Mouse (Mus musculus) urinary bladder, postnatal 0 days (tissue): ENCODE measurements around the gene Parl. TPM values are rescaled to one million over a fixed set of nuclear protein-coding genes. Genes with fewer than 3 reads are reported as not detected.

Experiments
- polyA plus RNA-seq: library from polyadenylated mRNA; unstranded; fragments of >200 nt; fragmentation: Nextera tagmentation; extraction: Ambion mirVana; gene quantifications from 2 replicates; pipeline ENCODE4 v1.2.1, GENCODE M21; 2015

The Parl gene
- polyA plus RNA-seq: 89.9 and 90.8 TPM in 2 replicates

DNA sequence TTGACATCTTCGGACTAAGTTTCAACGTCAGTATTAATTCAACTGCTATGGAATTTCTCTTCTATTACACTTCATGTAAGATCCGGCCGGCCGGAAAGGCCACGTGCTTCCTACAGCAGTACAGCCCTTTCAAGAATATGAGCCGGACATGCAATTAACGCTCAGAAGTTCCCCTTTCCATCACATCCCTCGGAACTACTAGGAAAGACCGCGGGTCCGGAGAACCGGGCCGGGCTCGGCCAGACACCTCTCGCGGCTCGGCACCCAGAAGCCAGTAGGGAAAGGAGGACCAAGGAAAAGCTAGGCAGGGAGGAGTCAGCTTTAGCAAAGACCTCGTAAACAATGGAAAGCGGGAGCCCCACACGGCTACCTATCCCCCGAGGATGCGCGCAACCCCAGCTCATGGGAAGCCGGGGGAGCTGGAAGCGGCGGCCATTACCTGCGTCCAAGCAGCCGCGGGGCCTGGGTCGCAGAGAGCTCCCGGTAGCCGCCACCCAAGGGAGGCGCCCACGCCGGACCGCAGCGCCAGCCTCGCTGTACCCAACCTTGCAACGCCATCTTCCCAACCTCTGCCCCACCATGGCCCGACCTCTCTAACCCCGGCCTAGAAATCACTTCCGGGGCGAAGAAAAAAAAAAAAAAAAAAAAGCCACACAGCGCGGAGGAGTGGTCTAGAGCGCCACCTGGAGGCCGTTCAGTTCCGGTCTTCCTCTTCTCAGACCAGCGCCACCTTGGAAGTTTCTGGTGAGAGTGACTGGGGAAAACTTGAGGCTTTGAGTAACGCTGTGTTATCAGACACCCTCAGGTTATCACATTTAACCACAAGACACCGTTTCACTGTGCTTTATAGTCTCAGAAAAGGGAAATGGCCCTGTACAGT, at the start of gene Parl:
Gene Parl (minus strand): TSS at position 618 of the 880 bp plus-strand sequence.

DNA sequence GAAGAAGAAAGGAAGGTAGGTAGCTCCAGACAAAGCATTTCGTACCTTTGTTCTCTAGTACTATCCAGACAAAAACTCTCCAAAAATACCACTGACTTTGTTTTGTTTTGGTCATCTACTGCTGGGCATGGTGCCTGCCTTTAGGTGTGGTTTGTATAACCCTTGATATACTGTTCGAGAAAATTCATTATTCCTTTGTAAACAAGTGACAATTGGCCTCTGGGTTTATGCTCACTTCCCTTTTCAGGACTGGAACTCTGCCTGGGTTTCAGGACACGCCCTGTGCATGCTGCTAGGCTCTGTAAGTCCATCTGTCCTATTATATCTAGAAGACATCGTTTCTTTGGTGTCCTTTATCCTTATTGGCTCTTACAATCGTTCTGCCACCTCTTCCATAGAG, 23.1 kb upstream of the Parl start, which contains the start of gene Cyp2ab1:
Gene Cyp2ab1 (minus strand): TSS at position 119 of the 400 bp plus-strand sequence.

DNA sequence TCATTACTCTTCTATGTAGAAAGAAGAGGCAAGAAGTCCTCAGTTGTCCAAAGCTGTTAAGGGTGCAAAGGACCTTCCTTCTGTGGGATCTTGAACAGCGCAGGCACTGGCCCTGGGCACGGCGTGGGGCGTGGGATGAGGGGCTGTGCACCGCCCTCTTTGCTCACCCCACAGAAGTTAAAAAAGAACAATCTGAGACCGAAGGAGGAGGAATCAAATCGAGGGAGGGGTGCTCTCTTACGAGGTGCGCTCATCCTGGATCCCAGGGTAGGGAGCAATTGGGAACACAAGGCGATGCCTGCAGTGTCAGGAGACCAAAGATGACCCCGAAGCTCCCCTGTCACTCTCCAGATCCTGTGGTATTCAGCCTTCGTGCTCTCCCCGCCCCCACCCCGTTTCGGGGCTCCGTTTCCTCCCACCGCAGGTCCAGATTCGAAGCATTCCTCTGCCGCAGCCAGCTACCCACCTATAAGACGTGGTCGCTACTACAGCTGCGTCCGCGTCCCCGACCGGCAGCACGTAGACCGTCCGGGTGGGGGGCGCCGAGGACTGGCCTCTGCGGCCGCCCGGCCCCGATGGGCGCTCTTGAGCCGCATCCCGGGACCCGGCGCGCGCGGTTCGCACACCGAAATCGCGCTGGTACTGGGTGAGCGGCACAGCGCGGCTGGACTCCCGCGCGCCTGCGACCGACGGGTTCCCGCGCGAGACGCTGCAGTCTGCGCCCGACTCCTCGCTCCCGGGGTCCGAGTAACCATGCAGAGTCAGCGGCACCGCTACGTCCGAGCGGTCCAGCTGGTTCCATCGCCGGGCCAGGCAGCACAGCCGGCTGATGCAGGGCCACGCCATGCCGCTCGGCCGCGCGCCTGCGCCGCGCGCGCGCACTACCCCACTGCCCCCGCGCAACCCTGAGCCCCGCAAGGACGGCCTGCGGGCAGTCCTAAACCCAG, 61.4 kb downstream of the Parl start, which contains the start of gene Map6d1:
Gene Map6d1 (minus strand): TSS at position 891 of the 947 bp plus-strand sequence.

Other genes starting within 250 kb of the Parl start
- gene Klhl24, start 204.8 kb downstream of the Parl start, polyA plus RNA-seq: 15.0 and 15.5 TPM in 2 replicates
- 7.6 and 8.2 TPM in 2 replicates for gene Yeats2, start 161.3 kb downstream of the Parl start, polyA plus RNA-seq
- 0.07 and 0.25 TPM in 2 replicates for gene Map6d1, start 61.0 kb downstream of the Parl start, polyA plus RNA-seq
- 0.06 and 0.07 TPM in 2 replicates for gene Cyp2ab1, start 23.0 kb upstream of the Parl start, polyA plus RNA-seq
- 33.9 and 37.5 TPM in 2 replicates for gene Abcc5, start 124.0 kb upstream of the Parl start, polyA plus RNA-seq
- 45.5 and 53.1 TPM in 2 replicates for gene Eif2b5, start 196.4 kb upstream of the Parl start, polyA plus RNA-seq
- gene Dvl3, start 214.6 kb upstream of the Parl start, polyA plus RNA-seq: 16.3 and 18.4 TPM in 2 replicates
- gene Ap2m1, start 233.1 kb upstream of the Parl start, polyA plus RNA-seq: 388 and 392 TPM in 2 replicates
- gene Abcf3, start 246.2 kb upstream of the Parl start, polyA plus RNA-seq: 27.3 and 32.1 TPM in 2 replicates